Mouse (Mus musculus) ovary, postnatal 10 days (tissue): ENCODE data around the gene Ubxn2a.
"Not testable (repeated sequence)": the region's sequence is repeated elsewhere in the genome, so short reads cannot be mapped to it uniquely, and the experiment has no call there.

Experiments
- DNase-seq: peaks from one replicate; pipeline ENCODE4 v3.0.0; 2022; ENCODE audit warnings: low spot score

The Ubxn2a gene

GRCm38 (mm10) chr12:4906951-4907906 is at the start of gene Ubxn2a:
Gene Ubxn2a, minus strand, starts transcription at chr12:4907705.
- peak; percentile 74 for DNase-seq

- DNase-seq, result no peak
Measured at GRCm38 (mm10) chr12:4953156-4953555, 45.7 kb upstream of the Ubxn2a start.

GRCm38 (mm10) chr12:4952272-4952671 is 44.8 kb upstream of the Ubxn2a start:
- no peak for DNase-seq

- DNase-seq, result no peak
Measured at GRCm38 (mm10) chr12:4930820-4931548, 23.5 kb upstream of the Ubxn2a start.

- no peak for DNase-seq
Measured at GRCm38 (mm10) chr12:4928197-4928596, 20.7 kb upstream of the Ubxn2a start.

- DNase-seq, result peak; percentile 54
Measured at GRCm38 (mm10) chr12:4917805-4918591, 10.5 kb upstream of the Ubxn2a start.

GRCm38 (mm10) chr12:4916994-4917804 is 9.7 kb upstream of the Ubxn2a start, which contains the start of gene Atad2b:
Gene Atad2b, plus strand, starts transcription at chr12:4917353.
- peak; percentile 96 for DNase-seq

- no peak for DNase-seq
Measured at GRCm38 (mm10) chr12:4914944-4915343, 7.4 kb upstream of the Ubxn2a start.

- DNase-seq, result no peak
Measured at GRCm38 (mm10) chr12:4914441-4914840, 6.9 kb upstream of the Ubxn2a start.

GRCm38 (mm10) chr12:4911716-4912115 is 4.2 kb upstream of the Ubxn2a start:
- DNase-seq, result no peak

GRCm38 (mm10) chr12:4910496-4910895 is 3.0 kb upstream of the Ubxn2a start:
- not testable (repeated sequence) for DNase-seq

GRCm38 (mm10) chr12:4908391-4908790 is 886 bp upstream of the Ubxn2a start:
- DNase-seq, result no peak

- DNase-seq, result no peak
Measured at GRCm38 (mm10) chr12:4906476-4906875, 1.0 kb downstream of the Ubxn2a start.

- no peak for DNase-seq
Measured at GRCm38 (mm10) chr12:4905946-4906345, 1.6 kb downstream of the Ubxn2a start.

- no peak for DNase-seq
Measured at GRCm38 (mm10) chr12:4898024-4898423, 9.5 kb downstream of the Ubxn2a start.

GRCm38 (mm10) chr12:4889891-4890290 is 17.6 kb downstream of the Ubxn2a start:
- no peak for DNase-seq

GRCm38 (mm10) chr12:4889251-4889650 is 18.3 kb downstream of the Ubxn2a start:
- no peak for DNase-seq

- DNase-seq, result no peak
Measured at GRCm38 (mm10) chr12:4888739-4889138, 18.8 kb downstream of the Ubxn2a start.

- not testable (repeated sequence) for DNase-seq
Measured at GRCm38 (mm10) chr12:4886581-4886980, 20.9 kb downstream of the Ubxn2a start.

GRCm38 (mm10) chr12:4885062-4885461 is 22.4 kb downstream of the Ubxn2a start:
- DNase-seq, result no peak

GRCm38 (mm10) chr12:4882086-4882485 is 25.4 kb downstream of the Ubxn2a start:
- DNase-seq, result no peak
